Comparison of ENCODE assay signal across 8 mouse cellular contexts in the genomic region with DNA sequence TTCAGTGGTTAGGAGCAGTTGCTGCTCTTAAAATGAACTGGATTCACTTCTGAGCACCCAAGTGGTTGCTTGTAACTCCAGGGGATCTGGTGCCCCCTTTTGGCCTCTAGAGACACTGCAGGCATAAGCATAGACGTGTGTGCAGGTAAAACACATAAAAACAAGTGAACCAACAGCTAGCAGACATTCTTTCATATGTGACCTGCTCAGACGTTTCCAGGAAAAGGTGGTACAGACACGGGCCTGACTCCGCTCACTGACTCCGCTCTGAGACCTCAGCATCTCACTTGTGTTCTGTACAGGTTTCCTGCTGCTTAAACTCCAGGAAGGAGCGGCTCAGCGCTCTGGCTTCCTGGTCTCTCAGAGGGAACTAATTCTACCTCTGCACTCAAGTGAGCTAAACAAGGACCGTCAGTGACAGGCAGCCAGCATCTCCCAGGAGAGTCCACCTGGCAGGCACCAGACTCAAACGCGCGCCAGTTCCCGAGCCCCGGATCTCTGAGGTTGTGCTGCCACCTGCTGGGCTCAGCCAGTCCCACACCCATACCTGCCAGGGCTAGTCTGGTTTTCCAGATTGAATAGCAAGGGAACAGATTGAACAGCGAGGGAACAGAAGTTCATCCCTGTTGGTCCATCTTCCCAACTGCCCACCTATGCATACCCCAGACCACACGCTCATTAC. TPM values are rescaled to one million over a fixed set of nuclear protein-coding genes. Genes with fewer than 3 reads are reported as not detected.
A peak's percentile ranks its signal among the peaks of the same experiment; 100 is the strongest.
DNase-seq lines count a peak whose midpoint lies in the region; ATAC-seq lines count a peak whose summit lies in the region.

No protein-coding gene starts in this region.

- intact Hi-C loops in gastrocnemius, postnatal 14 days (cut with DNase I; ENCODE audit: low total_unique reads) = loop anchor here (5.0 kb wide), 2 partner anchors 72 to 152 kb away; no protein-coding TSS in a partner anchor
- intact Hi-C loops in left cerebral cortex, postnatal 25 days (cut with DNase I) = loop anchor here (5.0 kb wide), 1 partner anchor 147 kb away; no protein-coding TSS in a partner anchor

- WGBS in intestine, embryonic 14.5 days = 6% methylated on average over 15 of the region's 15 CpGs
- 9% methylated on average over 15 of the region's 15 CpGs for WGBS in midbrain, embryonic 10.5 days

- H3K4me1 ChIP-seq in intestine, embryonic 14.5 days (replicated peaks; ENCODE audit: control insufficient read depth, insufficient read depth, low read length) = peaks cover 3% of the 10 kb centered on the region; the same call in 1 of the 2 replicates
- peaks cover 9% of the 10 kb centered on the region for H3K4me1 ChIP-seq in midbrain, embryonic 10.5 days

- peak; percentile 84 for ATAC-seq in intestine, embryonic 14.5 days (replicated peaks; ENCODE audit: low FRiP score, low TSS enrichment, low read depth)

- H3K27ac ChIP-seq in intestine, embryonic 14.5 days (ENCODE audit: low read depth) = no peak overlapping the region
- no peak overlapping the region for H3K27ac ChIP-seq in midbrain, embryonic 10.5 days (replicated peaks)

- peak overlapping the region; percentile 23 for H3K4me3 ChIP-seq in intestine, embryonic 14.5 days (ENCODE audit: low read depth, low read length)
- H3K4me3 ChIP-seq in midbrain, embryonic 10.5 days = peak overlapping the region; percentile 47

- H3K9me3 ChIP-seq in intestine, embryonic 14.5 days (ENCODE audit: control insufficient read depth, low read length) = no peaks in the 10 kb centered on the region
- no peaks in the 10 kb centered on the region for H3K9me3 ChIP-seq in midbrain, embryonic 10.5 days (replicated peaks)

- peak; percentile 88 for DNase-seq in adipocyte (ENCODE audit: low spot score)
- DNase-seq in embryo, embryonic 10 days (ENCODE audit: low spot score) = peak; percentile 84
- peak; percentile 85 for DNase-seq in gastrocnemius, postnatal 14 days
- DNase-seq in intestine, embryonic 14.5 days (ENCODE audit: low spot score) = peak; percentile 98
- DNase-seq in left cerebral cortex, postnatal 25 days (ENCODE audit: low spot score in 2 of 2) = peak; percentile 78 to 88
- DNase-seq in midbrain, embryonic 10.5 days (ENCODE audit: low spot score) = peak; percentile 82
- DNase-seq in right cerebral cortex, postnatal 36 days (ENCODE audit: low spot score in 2 of 2) = peak; percentile 38 to 65
- peak; percentile 65 to 87 for DNase-seq in urinary bladder, postnatal 4 days (ENCODE audit: low spot score in 2 of 2)

- H3K27me3 ChIP-seq in intestine, embryonic 14.5 days (replicated peaks; ENCODE audit: control insufficient read depth, insufficient read depth, low read length) = no peaks in the 10 kb centered on the region
- H3K27me3 ChIP-seq in midbrain, embryonic 10.5 days (ENCODE audit: low read depth, poor library complexity, severe bottlenecking) = no peaks in the 10 kb centered on the region

- H3K9ac ChIP-seq in intestine, embryonic 14.5 days (ENCODE audit: low read length) = no peak overlapping the region

- H3K4me2 ChIP-seq in intestine, embryonic 14.5 days (ENCODE audit: low read length) = peak overlapping the region; percentile 63

- peaks cover 6% of the 10 kb centered on the region for H3K36me3 ChIP-seq in intestine, embryonic 14.5 days (ENCODE audit: control insufficient read depth, insufficient read depth, low read length)
- H3K36me3 ChIP-seq in midbrain, embryonic 10.5 days = peaks cover 19% of the 10 kb centered on the region

RNA-seq across cellular contexts. Expression of a gene that starts 14.9 kb away (rescaled TPM):
- total RNA-seq in gastrocnemius, postnatal 14 days (2021) = under 1 TPM in 1 of 2 experiments, not detected in 1; 0.06 TPM
- 0.13 and 0.30 TPM in 2 replicates for polyA plus RNA-seq in intestine, embryonic 14.5 days (2014; fragmentation: Nextera tagmentation; extraction: Ambion mirVana)
- not detected for total RNA-seq in left cerebral cortex, postnatal 25 days (2021)
- 0.72 and 1.1 TPM in 2 replicates for polyA plus RNA-seq in midbrain, embryonic 10.5 days (2016; fragmentation: Nextera tagmentation; extraction: Ambion mirVana)

RNA-seq across cellular contexts. Expression of a gene that starts 19.2 kb away (rescaled TPM):
- total RNA-seq in gastrocnemius, postnatal 14 days (2021) = 10 to 100 TPM; 10.6 to 11.6 TPM
- polyA plus RNA-seq in intestine, embryonic 14.5 days (2014; fragmentation: Nextera tagmentation; extraction: Ambion mirVana) = 44.2 and 63.2 TPM in 2 replicates
- total RNA-seq in left cerebral cortex, postnatal 25 days (2021) = 10 to 100 TPM; 28.8 to 32.2 TPM
- 56.1 and 57.4 TPM in 2 replicates for polyA plus RNA-seq in midbrain, embryonic 10.5 days (2016; fragmentation: Nextera tagmentation; extraction: Ambion mirVana)

RNA-seq across cellular contexts. Expression of a gene that starts 19.4 kb away (rescaled TPM):
- total RNA-seq in gastrocnemius, postnatal 14 days (2021) = 1 to 10 TPM; 8.2 to 8.9 TPM
- polyA plus RNA-seq in intestine, embryonic 14.5 days (2014; fragmentation: Nextera tagmentation; extraction: Ambion mirVana) = 17.8 and 20.5 TPM in 2 replicates
- 10 to 100 TPM; 16.4 to 18.5 TPM for total RNA-seq in left cerebral cortex, postnatal 25 days (2021)
- 24.5 and 26.2 TPM in 2 replicates for polyA plus RNA-seq in midbrain, embryonic 10.5 days (2016; fragmentation: Nextera tagmentation; extraction: Ambion mirVana)

RNA-seq across cellular contexts. Expression of a gene that starts 21.6 kb away (rescaled TPM):
- under 1 TPM in 1 of 2 experiments, not detected in 1; 0.57 TPM for total RNA-seq in gastrocnemius, postnatal 14 days (2021)
- polyA plus RNA-seq in intestine, embryonic 14.5 days (2014; fragmentation: Nextera tagmentation; extraction: Ambion mirVana) = 11.7 and 12.0 TPM in 2 replicates
- total RNA-seq in left cerebral cortex, postnatal 25 days (2021) = not detected
- 2.7 and 3.2 TPM in 2 replicates for polyA plus RNA-seq in midbrain, embryonic 10.5 days (2016; fragmentation: Nextera tagmentation; extraction: Ambion mirVana)

RNA-seq across cellular contexts. Expression of a gene that starts 32.3 kb away (rescaled TPM):
- total RNA-seq in gastrocnemius, postnatal 14 days (2021) = 1 to 10 TPM; 4.8 to 5.5 TPM
- polyA plus RNA-seq in intestine, embryonic 14.5 days (2014; fragmentation: Nextera tagmentation; extraction: Ambion mirVana) = 33.6 and 38.9 TPM in 2 replicates
- 10 to 100 TPM; 56.5 to 62.4 TPM for total RNA-seq in left cerebral cortex, postnatal 25 days (2021)
- 47.4 and 49.9 TPM in 2 replicates for polyA plus RNA-seq in midbrain, embryonic 10.5 days (2016; fragmentation: Nextera tagmentation; extraction: Ambion mirVana)
